Comparison of ENCODE assay signal across 21 mouse cellular contexts in genomic region chr8:124772389-124772788, GRCm38 (mm10). TPM values are rescaled to one million over a fixed set of nuclear protein-coding genes. Genes with fewer than 3 reads are reported as not detected.
A peak's percentile ranks its signal among the peaks of the same experiment; 100 is the strongest.
DNase-seq lines count a peak whose midpoint lies in the region; ATAC-seq and TF ChIP-seq lines count a peak whose summit lies in the region.
"Had no signal": no experiment of that assay in that cellular context is flagged by ENCODE, and none has a peak within 500 bp of the region (broad histone marks: within the 10 kb centered on the region; RNA-seq: fewer than 3 reads in every experiment).

No protein-coding gene starts in this region.

- no peaks in the 10 kb centered on the region for H3K9me3 ChIP-seq in heart, embryonic 13.5 days
- no peaks in the 10 kb centered on the region for H3K9me3 ChIP-seq in midbrain, postnatal 0 days (ENCODE audit: low read length)
- no peaks in the 10 kb centered on the region for H3K9me3 ChIP-seq in midbrain, embryonic 11.5 days (ENCODE audit: control insufficient read depth, low read length)
- H3K9me3 ChIP-seq: limb, embryonic 10.5 days; midbrain, embryonic 12.5 days; neural tube, embryonic 12.5 days had no signal

- ATAC-seq in heart, embryonic 13.5 days (ENCODE audit: extremely low read depth, insufficient number of reproducible peaks, low FRiP score, low TSS enrichment) = no peak
- peak; percentile 52; the same call in 1 of the 2 replicates for ATAC-seq in midbrain, postnatal 0 days (ENCODE audit: low FRiP score)
- ATAC-seq in midbrain, embryonic 11.5 days (ENCODE audit: low FRiP score) = no peak
- ATAC-seq: liver, postnatal 0 days had no signal

- DNase-seq in heart, adult 11 months = no peak
- DNase-seq in layer of hippocampus, adult 9-11 months = peak; percentile 48
- no peak for DNase-seq in layer of hippocampus, postnatal 25 days (ENCODE audit: extremely low spot score in 1 of 2, low spot score in 1 of 2)
- peak; percentile 63 for DNase-seq in midbrain, postnatal 0 days (ENCODE audit: low spot score)
- DNase-seq in midbrain, embryonic 11.5 days (ENCODE audit: low spot score, missing footprints) = no peak
- DNase-seq in gastrocnemius, adult 8-10 months (ENCODE audit: low spot score in 2 of 2) = no peak
- DNase-seq: cerebellum, adult 2 months; cerebellum, postnatal 36 days; gastrocnemius, postnatal 14 days; heart, adult 2 months; kidney, adult 2 months; kidney, postnatal 10 days; liver, postnatal 0 days; thymus, postnatal 36 days had no signal

- H3K4me3 ChIP-seq in heart, embryonic 13.5 days = no peak overlapping the region
- no peak overlapping the region for H3K4me3 ChIP-seq in midbrain, postnatal 0 days (ENCODE audit: low read depth, low read length)
- no peak overlapping the region for H3K4me3 ChIP-seq in midbrain, embryonic 11.5 days (ENCODE audit: low read depth, low read length)
- H3K4me3 ChIP-seq: heart, adult 2 months; layer of hippocampus, adult 2 months; limb, embryonic 10.5 days; midbrain, embryonic 12.5 days; neural tube, embryonic 12.5 days had no signal

- 60% methylated on average over 2 of the region's 2 CpGs for WGBS in heart, embryonic 13.5 days
- WGBS in midbrain, postnatal 0 days = 78% methylated on average over 2 of the region's 2 CpGs
- WGBS in midbrain, embryonic 11.5 days = 79% methylated on average over 2 of the region's 2 CpGs

- peaks cover 13% of the 10 kb centered on the region for H3K27me3 ChIP-seq in heart, embryonic 13.5 days (replicated peaks)
- no peaks in the 10 kb centered on the region for H3K27me3 ChIP-seq in midbrain, postnatal 0 days (ENCODE audit: insufficient read depth, low read length)
- H3K27me3 ChIP-seq in midbrain, embryonic 11.5 days (ENCODE audit: control insufficient read depth, insufficient read depth, low read length) = no peaks in the 10 kb centered on the region
- H3K27me3 ChIP-seq: neural tube, embryonic 12.5 days had no signal

- H3K4me1 ChIP-seq in heart, embryonic 13.5 days = peaks cover 13% of the 10 kb centered on the region
- H3K4me1 ChIP-seq in midbrain, postnatal 0 days (ENCODE audit: insufficient read depth, low read length) = peaks cover 3% of the 10 kb centered on the region; the same call in 1 of the 2 replicates
- H3K4me1 ChIP-seq in midbrain, embryonic 11.5 days (ENCODE audit: control insufficient read depth, insufficient read depth, low read length) = no peaks in the 10 kb centered on the region
- H3K4me1 ChIP-seq: midbrain, embryonic 12.5 days; neural tube, embryonic 12.5 days had no signal

- H3K27ac ChIP-seq in heart, embryonic 13.5 days (replicated peaks) = peak overlapping the region; percentile 20; the same call in 1 of the 2 replicates
- H3K27ac ChIP-seq in midbrain, postnatal 0 days (ENCODE audit: low read depth, low read length) = no peak overlapping the region
- no peak overlapping the region for H3K27ac ChIP-seq in midbrain, embryonic 11.5 days (ENCODE audit: low read depth, low read length)
- H3K27ac ChIP-seq: heart, adult 2 months; layer of hippocampus, adult 2 months; limb, embryonic 10.5 days; midbrain, embryonic 12.5 days; neural tube, embryonic 12.5 days had no signal

- H3K9ac ChIP-seq in heart, embryonic 13.5 days = no peak overlapping the region
- H3K9ac ChIP-seq in midbrain, postnatal 0 days (replicated peaks; ENCODE audit: low read length, poor library complexity, severe bottlenecking) = no peak overlapping the region
- H3K9ac ChIP-seq in midbrain, embryonic 11.5 days (ENCODE audit: low read length) = no peak overlapping the region
- H3K9ac ChIP-seq: liver, postnatal 0 days; midbrain, embryonic 12.5 days; neural tube, embryonic 12.5 days had no signal

- H3K36me3 ChIP-seq in heart, embryonic 13.5 days = no peaks in the 10 kb centered on the region
- no peaks in the 10 kb centered on the region for H3K36me3 ChIP-seq in midbrain, postnatal 0 days (ENCODE audit: insufficient read depth, low read length)
- H3K36me3 ChIP-seq in midbrain, embryonic 11.5 days (ENCODE audit: control insufficient read depth, insufficient read depth, low read length) = no peaks in the 10 kb centered on the region
- H3K36me3 ChIP-seq: limb, embryonic 10.5 days; midbrain, embryonic 12.5 days; neural tube, embryonic 12.5 days had no signal

- no peak overlapping the region for H3K4me2 ChIP-seq in heart, embryonic 13.5 days
- H3K4me2 ChIP-seq in midbrain, postnatal 0 days (ENCODE audit: low read depth, low read length, poor library complexity, severe bottlenecking) = no peak overlapping the region
- no peak overlapping the region for H3K4me2 ChIP-seq in midbrain, embryonic 11.5 days
- H3K4me2 ChIP-seq: midbrain, embryonic 12.5 days; neural tube, embryonic 12.5 days had no signal

- TF ChIP-seq CTCF in midbrain, postnatal 0 days (IDR thresholded peaks at IDR 0.05) = no peak

RNA-seq across cellular contexts. Expression of gene Trim67, which starts 20.5 kb away (rescaled TPM):
- 0.16 and 0.17 TPM in 2 replicates for polyA plus RNA-seq in heart, embryonic 13.5 days (2015; fragmentation: Nextera tagmentation; extraction: Ambion mirVana)
- 1 to 10 TPM; 4.0 to 5.4 TPM for total RNA-seq in layer of hippocampus, postnatal 25 days (2021)
- total RNA-seq in midbrain, postnatal 0 days (2014; rRNA removed) = 87.1 and 104 TPM in 2 replicates
- polyA plus RNA-seq in midbrain, postnatal 0 days (2015; fragmentation: Nextera tagmentation; extraction: Ambion mirVana) = 22.0 and 25.6 TPM in 2 replicates
- polyA plus RNA-seq in midbrain, embryonic 11.5 days (2014; fragmentation: Nextera tagmentation; extraction: Ambion mirVana) = 2.9 and 3.3 TPM in 2 replicates
- total RNA-seq in gastrocnemius, adult 8-10 months (2022) = under 1 TPM in 2 of 4 experiments, not detected in 2; 0.19 to 0.36 TPM
- total RNA-seq: liver, adult 2 months; MEL had no signal
- polyA plus RNA-seq: limb, embryonic 10.5 days; liver, adult 2 months had no signal

RNA-seq across cellular contexts. Expression of gene Fam89a, which starts 20.8 kb away (rescaled TPM):
- 2.2 and 2.4 TPM in 2 replicates for polyA plus RNA-seq in heart, embryonic 13.5 days (2015; fragmentation: Nextera tagmentation; extraction: Ambion mirVana)
- total RNA-seq in layer of hippocampus, postnatal 25 days (2021) = under 1 TPM; 0.45 to 0.98 TPM
- 1.2 TPM in 1 of 2 replicates, not detected in the other for total RNA-seq in midbrain, postnatal 0 days (2014; rRNA removed)
- 0.25 and 0.26 TPM in 2 replicates for polyA plus RNA-seq in midbrain, postnatal 0 days (2015; fragmentation: Nextera tagmentation; extraction: Ambion mirVana)
- polyA plus RNA-seq in midbrain, embryonic 11.5 days (2014; fragmentation: Nextera tagmentation; extraction: Ambion mirVana) = 2.1 and 2.2 TPM in 2 replicates
- total RNA-seq in gastrocnemius, adult 8-10 months (2022) = under 1 TPM in 3 of 4 experiments, not detected in 1; 0.31 to 0.51 (median 0.36) TPM

RNA-seq across cellular contexts. Expression of gene Arv1, which starts 50.5 kb away (rescaled TPM):
- 14.0 and 17.2 TPM in 2 replicates for polyA plus RNA-seq in heart, embryonic 13.5 days (2015; fragmentation: Nextera tagmentation; extraction: Ambion mirVana)
- total RNA-seq in layer of hippocampus, postnatal 25 days (2021) = 10 to 100 TPM; 10.4 to 13.5 TPM
- 22.5 and 25.4 TPM in 2 replicates for total RNA-seq in midbrain, postnatal 0 days (2014; rRNA removed)
- polyA plus RNA-seq in midbrain, postnatal 0 days (2015; fragmentation: Nextera tagmentation; extraction: Ambion mirVana) = 35.2 and 35.7 TPM in 2 replicates
- polyA plus RNA-seq in midbrain, embryonic 11.5 days (2014; fragmentation: Nextera tagmentation; extraction: Ambion mirVana) = 31.1 and 33.0 TPM in 2 replicates
- total RNA-seq in gastrocnemius, adult 8-10 months (2022) = 1 to 10 TPM; 1.5 to 4.5 (median 3.5) TPM

RNA-seq across cellular contexts. Expression of gene Ttc13, which starts 50.6 kb away (rescaled TPM):
- polyA plus RNA-seq in heart, embryonic 13.5 days (2015; fragmentation: Nextera tagmentation; extraction: Ambion mirVana) = 27.0 and 28.2 TPM in 2 replicates
- total RNA-seq in layer of hippocampus, postnatal 25 days (2021) = 10 to 100 TPM; 40.7 to 54.6 TPM
- 64.8 and 76.5 TPM in 2 replicates for total RNA-seq in midbrain, postnatal 0 days (2014; rRNA removed)
- polyA plus RNA-seq in midbrain, postnatal 0 days (2015; fragmentation: Nextera tagmentation; extraction: Ambion mirVana) = 64.0 and 66.5 TPM in 2 replicates
- polyA plus RNA-seq in midbrain, embryonic 11.5 days (2014; fragmentation: Nextera tagmentation; extraction: Ambion mirVana) = 61.5 and 62.7 TPM in 2 replicates
- 10 to 100 TPM; 14.1 to 20.5 (median 18.3) TPM for total RNA-seq in gastrocnemius, adult 8-10 months (2022)

Comparison
In these comparisons a context has a peak if more than half of its experiments do, and no peak if none do; other contexts are left out.
1. DNase-seq: peak in layer of hippocampus, adult 9-11 months (single experiment) and midbrain, postnatal 0 days (single experiment); none in heart, adult 11 months (single experiment), layer of hippocampus, postnatal 25 days (0 of 2), midbrain, embryonic 11.5 days (single experiment) and gastrocnemius, adult 8-10 months (0 of 2).
2. RNA of gene Trim67, which starts 20.5 kb away (total RNA-seq): 87.1 to 104 TPM in midbrain, postnatal 0 days; 4.0 to 5.4 TPM in layer of hippocampus, postnatal 25 days and 0.19 to 0.36 TPM in gastrocnemius, adult 8-10 months; every median in the first group is over 10 times any median in the second.